Mouse (Mus musculus) urinary bladder, adult 18-20 months (tissue): ENCODE measurements around the gene Pdzd2.

Experiments
- DNase-seq, 2 experiments: peaks; one replicate each; pipeline ENCODE4 v3.0.0; 2022; ENCODE audit warnings: low spot score in 2 of 2, mixed read lengths in 2 of 2

The Pdzd2 gene

GRCm38 (mm10) chr15:12667760-12668520 is 71.8 kb downstream of the Pdzd2 start:
- DNase-seq: no peak

- DNase-seq: no peak
Measured at GRCm38 (mm10) chr15:12665946-12666345, 73.8 kb downstream of the Pdzd2 start.

DNA sequence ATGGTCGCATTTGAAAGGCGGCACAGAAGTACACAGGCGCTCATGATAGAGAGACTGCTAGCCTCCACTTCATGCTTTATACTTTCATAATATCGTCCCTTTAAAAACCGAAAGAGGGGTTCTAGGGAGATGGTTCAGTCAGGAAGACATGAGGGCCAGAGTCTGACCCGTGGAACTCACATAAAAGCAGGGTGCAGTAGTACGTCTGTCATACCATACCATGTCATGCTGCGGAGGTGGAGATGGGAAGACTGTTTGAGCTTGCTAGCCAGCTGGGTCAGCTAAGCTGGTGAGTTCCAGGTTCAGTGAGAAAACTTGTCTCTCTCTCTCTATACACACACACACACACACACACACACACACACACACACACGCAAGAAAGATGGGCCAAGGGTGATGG is 76.4 kb downstream of the Pdzd2 start:
- no peak for DNase-seq

- DNase-seq: no peak
Measured at GRCm38 (mm10) chr15:12660320-12660719, 79.4 kb downstream of the Pdzd2 start.

DNA sequence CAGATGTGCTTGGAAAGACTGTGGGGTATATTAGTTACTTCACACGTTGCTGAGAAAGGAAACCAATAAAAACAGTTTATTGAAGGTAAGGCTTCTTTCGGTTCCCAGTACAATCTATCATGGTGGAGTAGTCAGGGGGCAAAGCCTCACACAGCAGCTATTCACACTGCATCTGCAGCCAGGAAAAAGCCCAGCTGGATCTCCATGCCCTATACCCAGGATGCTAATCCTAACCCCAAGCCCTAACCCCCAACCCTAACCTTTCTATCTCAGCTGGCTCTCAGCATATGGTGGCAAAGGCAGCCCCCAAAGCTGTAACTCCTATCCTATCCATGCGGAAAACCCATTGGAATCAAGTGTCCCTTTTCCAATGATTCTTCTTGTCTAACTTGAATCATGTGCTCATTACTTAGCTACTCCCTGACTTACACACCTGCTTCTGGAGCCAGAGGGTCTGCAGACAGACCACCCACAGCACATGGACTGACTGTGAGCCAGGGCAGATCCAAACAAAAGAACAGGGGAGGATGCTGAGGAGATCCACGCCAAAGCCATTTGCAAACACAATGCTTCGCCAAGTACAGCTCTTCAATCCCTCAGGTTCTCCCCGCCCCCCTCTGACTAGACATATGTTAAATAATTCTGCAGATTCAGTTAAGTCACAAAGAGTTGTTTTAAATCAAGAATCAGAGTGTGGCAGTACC is 83.6 kb downstream of the Pdzd2 start:
- no peak for DNase-seq

DNA sequence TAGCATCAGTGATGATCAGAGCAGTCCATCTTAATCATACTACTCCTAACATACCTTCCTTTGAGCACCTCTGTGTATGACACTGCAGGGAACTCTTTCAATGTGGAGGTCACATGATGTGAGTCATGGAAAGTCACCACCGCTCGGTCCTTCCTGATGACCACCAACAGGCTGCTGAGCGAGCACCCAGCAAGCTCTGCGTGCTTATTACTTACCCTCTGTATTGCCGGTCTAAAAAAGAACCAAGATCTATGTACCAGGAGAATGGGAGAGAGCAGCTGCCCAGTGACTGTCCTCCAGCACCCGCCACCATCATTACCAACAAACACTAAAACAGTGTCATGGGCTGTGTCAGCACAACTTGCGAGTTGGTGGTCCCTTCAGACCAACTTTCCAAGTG is 84.4 kb downstream of the Pdzd2 start:
- DNase-seq: no peak

- no peak for DNase-seq
Measured at GRCm38 (mm10) chr15:12652336-12653031, 87.2 kb downstream of the Pdzd2 start.

- DNase-seq: no peak
Measured at GRCm38 (mm10) chr15:12650236-12650635, 89.5 kb downstream of the Pdzd2 start.

DNA sequence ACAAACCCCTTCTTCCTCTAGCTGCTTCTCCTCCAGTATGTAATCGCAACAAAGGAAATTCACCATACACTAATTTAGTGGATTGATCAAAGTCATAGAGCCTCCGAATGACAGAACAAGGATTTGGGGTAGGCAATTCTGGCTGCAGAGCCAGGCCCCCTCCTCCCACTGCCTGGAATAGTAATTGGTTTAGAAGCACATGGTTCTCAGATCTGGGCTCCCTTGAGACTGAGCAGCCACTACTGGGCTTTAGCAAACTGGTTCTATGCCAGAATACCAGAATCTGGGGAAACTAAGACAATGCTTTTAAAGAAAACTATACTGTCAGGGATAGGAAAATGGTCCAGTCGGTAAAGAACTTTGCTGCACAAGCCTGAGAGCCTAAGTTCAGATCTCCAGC is 90.0 kb downstream of the Pdzd2 start:
- DNase-seq: no peak

DNA sequence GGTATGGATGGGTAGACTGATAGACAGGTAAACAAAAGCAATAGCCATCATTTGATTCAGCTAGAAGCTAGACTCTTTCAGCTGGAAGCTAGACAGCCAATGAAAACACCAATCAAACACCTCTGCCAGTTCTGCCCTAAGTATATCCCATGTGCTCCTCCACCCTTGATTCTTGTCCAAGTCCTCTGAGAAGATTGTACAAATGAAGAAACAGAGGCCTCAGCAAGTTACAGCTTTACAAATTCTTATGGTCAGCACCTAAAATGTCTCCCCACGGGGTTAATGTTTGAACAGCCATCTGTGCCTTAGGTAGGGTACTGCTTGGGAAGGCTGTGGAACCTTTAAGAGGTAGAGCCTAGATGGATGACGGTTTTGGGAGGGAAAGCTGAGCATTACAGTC is 90.6 kb downstream of the Pdzd2 start:
- DNase-seq: no peak

- no peak for DNase-seq
Measured at GRCm38 (mm10) chr15:12640755-12641154, 99.0 kb downstream of the Pdzd2 start.

DNA sequence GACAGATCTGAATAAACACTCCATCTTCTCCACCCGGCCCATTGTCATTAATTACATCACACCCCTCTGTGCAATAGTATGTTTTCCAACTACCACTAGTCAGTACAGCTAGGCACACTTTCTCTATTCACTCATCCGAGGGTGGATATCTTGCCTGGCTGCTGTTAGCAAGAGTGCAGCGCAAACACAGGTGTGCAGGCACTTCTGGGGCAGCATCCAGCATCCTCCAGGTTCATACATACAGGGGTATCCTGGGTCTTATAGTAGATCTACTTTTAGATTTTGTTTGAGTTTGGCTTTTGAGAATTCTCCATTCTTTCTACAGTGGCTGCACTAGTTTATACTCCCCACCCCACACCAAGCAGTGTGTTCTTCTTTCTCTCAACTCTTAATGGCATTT is 99.9 kb downstream of the Pdzd2 start:
- no peak for DNase-seq

GRCm38 (mm10) chr15:12639181-12639580 is 100.5 kb downstream of the Pdzd2 start:
- no peak for DNase-seq

GRCm38 (mm10) chr15:12638370-12639030 is 101.2 kb downstream of the Pdzd2 start:
- no peak for DNase-seq

DNA sequence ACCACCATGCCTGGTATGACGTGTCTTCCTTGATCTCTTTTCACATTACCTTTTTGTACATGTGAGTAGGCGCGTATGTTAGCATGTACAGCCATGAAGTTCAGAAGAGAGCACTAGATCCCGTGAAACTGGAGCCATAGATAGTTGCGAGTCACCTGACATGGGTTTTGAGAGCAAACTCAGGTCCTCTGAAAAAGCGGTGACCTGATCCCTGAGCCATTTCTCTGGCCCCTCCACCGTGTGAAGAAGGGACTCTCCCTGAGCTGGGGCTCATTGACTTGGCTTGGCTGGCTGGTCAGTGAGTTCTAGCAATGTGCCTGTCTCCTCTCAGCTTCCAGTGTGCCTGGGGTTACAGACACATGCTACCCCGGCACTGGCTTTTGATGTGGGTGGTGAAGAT is 102.2 kb downstream of the Pdzd2 start:
- DNase-seq: no peak

DNA sequence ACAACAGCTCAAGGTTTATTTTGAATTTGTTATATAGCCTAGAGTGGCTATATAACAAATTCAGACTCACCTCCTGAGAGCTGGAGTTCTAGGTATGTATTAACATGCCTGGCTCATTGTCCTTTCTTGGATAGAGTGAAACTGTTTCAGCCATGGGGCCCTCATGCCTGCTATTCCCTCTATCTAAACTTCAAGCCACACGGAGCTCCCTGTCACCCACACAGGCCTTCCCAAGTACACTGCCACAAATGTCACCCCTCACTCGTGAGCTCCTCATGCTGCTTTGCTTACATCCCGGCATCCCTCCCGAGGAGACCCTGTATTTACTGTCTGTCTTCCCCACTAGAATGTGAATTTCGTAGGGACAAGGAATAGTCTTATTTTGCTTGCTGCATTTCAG is 103.3 kb downstream of the Pdzd2 start:
- DNase-seq: no peak

DNA sequence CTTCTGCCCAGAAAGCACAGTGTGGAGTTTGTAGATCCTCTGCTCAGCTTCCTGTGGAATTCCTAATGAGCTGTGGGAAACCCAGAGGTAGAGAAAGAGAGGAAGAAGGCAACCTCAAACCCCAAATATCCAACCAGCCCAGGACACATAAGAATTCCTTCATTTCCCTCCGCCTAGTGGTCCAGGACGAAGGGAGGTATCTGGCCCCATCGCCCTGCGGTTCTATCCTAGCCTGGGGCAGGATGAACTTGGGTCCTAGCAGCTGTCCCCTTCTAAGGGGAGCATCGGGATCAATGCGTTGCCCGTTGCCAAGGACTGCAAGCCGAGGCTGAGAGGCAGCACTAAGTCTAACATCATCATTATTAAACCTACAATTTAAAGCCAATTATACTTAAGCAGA is 104.8 kb downstream of the Pdzd2 start:
- no peak for DNase-seq

DNA sequence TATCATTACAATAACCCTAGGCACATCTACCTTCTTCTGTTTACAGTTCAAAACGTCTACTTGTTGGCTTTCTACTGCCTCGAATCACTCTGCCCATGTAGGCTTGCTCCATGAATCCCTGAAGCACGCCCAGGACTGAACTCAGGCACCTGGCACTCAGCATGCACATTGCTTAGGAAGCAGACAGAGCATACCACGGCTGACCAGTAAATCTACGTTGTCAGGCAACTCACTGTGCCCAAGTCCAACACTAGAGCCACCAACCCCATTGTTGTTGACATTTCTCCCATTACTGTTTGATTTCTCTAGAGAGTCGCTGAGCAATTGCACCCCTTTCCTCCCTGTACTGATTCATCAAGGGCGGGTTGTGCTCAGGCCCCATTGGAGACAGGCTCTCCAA is 110.6 kb downstream of the Pdzd2 start:
- DNase-seq: no peak

DNA sequence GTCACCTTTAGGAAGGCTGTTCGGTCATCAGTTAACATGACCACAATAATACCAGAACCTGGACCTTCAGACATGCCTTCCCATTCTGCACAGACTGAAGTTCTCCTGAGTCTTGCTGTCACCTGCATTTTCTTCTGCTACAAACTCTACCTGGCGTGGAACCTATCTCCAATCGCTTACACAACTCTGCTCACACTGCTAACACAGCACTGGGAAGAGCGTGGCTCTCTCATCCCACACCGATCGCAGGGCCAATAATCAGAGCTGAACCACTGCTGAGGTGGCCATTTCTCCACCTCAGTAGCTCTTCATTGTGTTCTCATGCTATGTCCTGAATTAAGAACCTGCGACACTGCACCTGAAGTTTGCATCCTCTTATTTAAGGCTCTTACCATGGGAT is 111.3 kb downstream of the Pdzd2 start:
- DNase-seq: no peak

DNA sequence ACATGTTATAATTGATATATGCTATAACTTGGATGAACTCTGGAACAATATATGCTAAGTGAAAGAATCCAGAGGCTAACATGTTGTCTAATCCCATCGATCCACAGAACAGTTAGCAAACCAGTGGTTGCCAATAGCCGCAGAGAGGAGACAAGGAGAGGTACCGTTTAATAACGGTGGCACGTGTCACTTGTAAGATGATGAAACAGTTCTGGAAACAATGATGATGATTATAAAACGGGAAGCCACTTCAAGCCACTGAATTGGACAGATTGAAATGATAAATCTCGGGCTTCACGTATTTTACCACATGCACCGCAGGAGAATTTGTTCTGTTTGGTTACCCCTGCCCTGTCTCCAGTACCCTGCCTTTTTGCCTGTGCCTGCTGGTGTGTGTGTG is 112.8 kb downstream of the Pdzd2 start:
- no peak for DNase-seq

GRCm38 (mm10) chr15:12626166-12626565 is 113.6 kb downstream of the Pdzd2 start:
- DNase-seq: no peak

DNA sequence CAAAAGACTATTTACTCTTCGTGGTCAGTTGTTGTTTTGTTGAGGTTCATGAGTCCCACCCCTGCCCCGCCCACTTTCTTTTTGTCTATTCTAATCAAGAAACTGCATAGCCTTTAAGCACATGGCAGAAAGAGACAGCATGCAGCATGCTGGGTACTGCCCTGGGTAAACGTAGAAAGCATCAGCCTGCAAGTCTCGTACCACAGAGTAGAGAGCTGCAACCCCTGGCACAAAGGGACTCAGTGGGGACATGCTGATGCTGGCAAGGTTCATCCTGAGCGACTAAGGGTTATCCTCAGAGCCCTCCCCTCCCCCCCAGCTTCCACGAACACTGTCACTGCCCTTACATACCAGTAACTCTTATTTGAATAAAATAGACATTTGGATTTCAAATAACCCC is 114.2 kb downstream of the Pdzd2 start:
- no peak for DNase-seq
